Mouse (Mus musculus) gastrocnemius, adult 2 months (tissue): ENCODE measurements around the gene Sfxn4. TPM values are rescaled to one million over a fixed set of nuclear protein-coding genes. Genes with fewer than 3 reads are reported as not detected.

Source experiments
- DNase-seq: peaks from one replicate; pipeline ENCODE4 v3.0.0; 2022
- H3K27ac ChIP-seq: fragments of 200-600 bp; 2 replicates; pipeline ENCODE4 v1.8.1; 2022; ENCODE audit warnings: mild to moderate bottlenecking
- H3K4me3 ChIP-seq: fragments of 200-600 bp; 2 replicates; pipeline ENCODE4 v1.8.1; 2022; ENCODE audit warnings: mild to moderate bottlenecking, moderate library complexity
- CTCF ChIP-seq: fragments of 200-600 bp; IDR thresholded peaks from 2 replicates; pipeline ENCODE4 v1.8.1; 2022; ENCODE audit warnings: antibody characterized with exemption, mild to moderate bottlenecking, moderate library complexity
- intact Hi-C: fragments of 180-260 bp; cut with DNase I; formaldehyde crosslinking; loops from one replicate; pipeline ENCODE4 v1.15.1; 2025
- long read RNA-seq, 2 experiments: library from polyadenylated mRNA; stranded (forward); transcript quantifications; one replicate each; pipeline ENCODE4 v2.0.0; 2021
- total RNA-seq, 2 experiments: library from RNA; stranded (reverse); gene quantifications; 2 replicates each; pipeline ENCODE4 v1.2.3; 2021

The Sfxn4 gene
- total RNA-seq, result 1 to 10 TPM; 1.6 to 4.2 TPM
- long read RNA-seq, experiment 1, partial matches to known transcripts, result 1 of 1 reads
- long read RNA-seq, experiment 1, other reads (novel, unspliced or antisense), result 0 of 1 reads
- long read RNA-seq, experiment 2, partial matches to known transcripts, result 0 of 3 reads
- long read RNA-seq, experiment 2, other reads (novel, unspliced or antisense), result 2 of 3 reads

GRCm38 (mm10) chr19:60860868-60861700 is at the start of gene Sfxn4:
Sfxn4 (minus strand) TSS chr19:60861479.
- Histone ChIP-seq H3K4me3 (peak within 1 kb of the TSS; percentile 74), H3K27ac (peak within 1 kb of the TSS; percentile 93)
- no peak for TF ChIP-seq CTCF
- peak; percentile 94 for DNase-seq
- intact Hi-C loops, result loop anchor here (10.0 kb wide), 1 partner anchor 96 kb away; no protein-coding TSS in a partner anchor

GRCm38 (mm10) chr19:60910304-60910703 is 49.0 kb upstream of the Sfxn4 start:
- intact Hi-C loops, result no loop called here
- DNase-seq, result no peak
- Histone ChIP-seq H3K4me3 (no peak overlapping the region), H3K27ac (no peak overlapping the region)
- TF ChIP-seq CTCF, result no peak

GRCm38 (mm10) chr19:60905477-60905876 is 44.2 kb upstream of the Sfxn4 start:
- TF ChIP-seq CTCF, result no peak
- DNase-seq, result no peak
- no peak overlapping the region for H3K27ac ChIP-seq
- intact Hi-C loops, result no loop called here
- H3K4me3 ChIP-seq, result no peak overlapping the region

- no peak for DNase-seq
Observed at GRCm38 (mm10) chr19:60903971-60904370, 42.7 kb upstream of the Sfxn4 start.

GRCm38 (mm10) chr19:60903139-60903538 is 41.9 kb upstream of the Sfxn4 start:
- no peak for TF ChIP-seq CTCF
- intact Hi-C loops, result no loop called here
- no peak overlapping the region for H3K27ac ChIP-seq

More at GRCm38 (mm10) chr19:60903971-60904370, 42.7 kb upstream of the Sfxn4 start:
- no peak for TF ChIP-seq CTCF
- no peak overlapping the region for H3K4me3 ChIP-seq
- intact Hi-C loops, result no loop called here
- no peak overlapping the region for H3K27ac ChIP-seq

GRCm38 (mm10) chr19:60895251-60895880 is 34.1 kb upstream of the Sfxn4 start:
- no peak for TF ChIP-seq CTCF
- DNase-seq, result no peak
- H3K27ac ChIP-seq, result peak overlapping the region; percentile 78
- intact Hi-C loops, result no loop called here
- H3K4me3 ChIP-seq, result peak overlapping the region; percentile 26

More at GRCm38 (mm10) chr19:60903139-60903538, 41.9 kb upstream of the Sfxn4 start:
- DNase-seq, result no peak
- H3K4me3 ChIP-seq, result no peak overlapping the region

GRCm38 (mm10) chr19:60891934-60892547 is 30.8 kb upstream of the Sfxn4 start:
- DNase-seq, result peak; percentile 73
- intact Hi-C loops, result loop anchor here (5.0 kb wide), 2 partner anchors 55 to 170 kb away; no protein-coding TSS in a partner anchor

GRCm38 (mm10) chr19:60891123-60891470 is 29.8 kb upstream of the Sfxn4 start:
- no peak for DNase-seq
- Histone ChIP-seq H3K27ac (peak overlapping the region; percentile 73), H3K4me3 (peak overlapping the region; percentile 99)
- intact Hi-C loops, result loop anchor here (5.0 kb wide), 2 partner anchors 54 to 171 kb away; no protein-coding TSS in a partner anchor
- no peak for TF ChIP-seq CTCF

More at GRCm38 (mm10) chr19:60891934-60892547, 30.8 kb upstream of the Sfxn4 start:
- Histone ChIP-seq H3K27ac (peak overlapping the region; percentile 73), H3K4me3 (peak overlapping the region; percentile 99)
- peak; percentile 95 for TF ChIP-seq CTCF

GRCm38 (mm10) chr19:60890391-60891122 is 29.3 kb upstream of the Sfxn4 start:
- TF ChIP-seq CTCF, result no peak
- Histone ChIP-seq H3K27ac (peak overlapping the region; percentile 96), H3K4me3 (peak overlapping the region; percentile 99)
- intact Hi-C loops, result loop anchor here (5.0 kb wide), 2 partner anchors 53 to 172 kb away; no protein-coding TSS in a partner anchor
- no peak for DNase-seq

GRCm38 (mm10) chr19:60889714-60890315 is 28.5 kb upstream of the Sfxn4 start, which contains the start of gene Grk5:
Grk5 (plus strand) TSS chr19:60889749.
- intact Hi-C loops, result loop anchor here (1.0 to 5.0 kb wide), 5 partner anchors 16 to 194 kb away; partner anchors contain the start of gene Prdx3
- H3K27ac ChIP-seq, result peak within 1 kb of the TSS; percentile 96
- peak; percentile 97 for DNase-seq
- H3K4me3 ChIP-seq, result peak within 1 kb of the TSS; percentile 99
- no peak for TF ChIP-seq CTCF

- intact Hi-C loops, result loop anchor here (1.0 to 5.0 kb wide), 3 partner anchors 15 to 195 kb away; partner anchors contain the start of gene Prdx3
- peak; percentile 77 for DNase-seq
- TF ChIP-seq CTCF, result peak; percentile 98
- H3K27ac ChIP-seq, result peak overlapping the region; percentile 96
- H3K4me3 ChIP-seq, result peak overlapping the region; percentile 99
Observed at GRCm38 (mm10) chr19:60889101-60889713, 27.9 kb upstream of the Sfxn4 start.
